Mouse (Mus musculus): ENCODE measurements around the gene Ccdc8.
A peak's percentile ranks its signal among the peaks of the same experiment; 100 is the strongest.
"Not testable (repeated sequence)": the region's sequence is repeated elsewhere in the genome, so short reads cannot be mapped to it uniquely, and the experiment has no call there.

Gene Ccdc8

GRCm38 (mm10) chr7:16992451-16992807 lies at the start of gene Ccdc8:
Ccdc8 (plus strand) TSS chr7:16992708.
- no peak for DNase-seq (ENCODE audit: low read depth, low spot score)

GRCm38 (mm10) chr7:16942861-16943260 lies 49.6 kb upstream of the Ccdc8 start:
- DNase-seq (ENCODE audit: low read depth, low spot score) = no peak

GRCm38 (mm10) chr7:16944061-16944807 lies 48.3 kb upstream of the Ccdc8 start, which contains the start of gene Pnmal2:
Pnmal2 (plus strand) TSS chr7:16944682.
- DNase-seq (ENCODE audit: low read depth, low spot score) = no peak

GRCm38 (mm10) chr7:16944808-16945315 lies 47.6 kb upstream of the Ccdc8 start:
- DNase-seq (ENCODE audit: low read depth, low spot score) = no peak

GRCm38 (mm10) chr7:16945419-16945818 lies 47.1 kb upstream of the Ccdc8 start:
- no peak for DNase-seq (ENCODE audit: low read depth, low spot score)

- no peak for DNase-seq (ENCODE audit: low read depth, low spot score)
Measured at GRCm38 (mm10) chr7:16946441-16947348, 45.8 kb upstream of the Ccdc8 start.

- no peak for DNase-seq (ENCODE audit: low read depth, low spot score)
Measured at GRCm38 (mm10) chr7:16947349-16947895, 45.1 kb upstream of the Ccdc8 start.

- DNase-seq (ENCODE audit: low read depth, low spot score) = no peak
Measured at GRCm38 (mm10) chr7:16947959-16948361, 44.5 kb upstream of the Ccdc8 start.

GRCm38 (mm10) chr7:16948923-16949458 lies 43.5 kb upstream of the Ccdc8 start:
- no peak for DNase-seq (ENCODE audit: low read depth, low spot score)

GRCm38 (mm10) chr7:16949908-16950841 lies 42.3 kb upstream of the Ccdc8 start:
- no peak for DNase-seq (ENCODE audit: low read depth, low spot score)

- no peak for DNase-seq (ENCODE audit: low read depth, low spot score)
Measured at GRCm38 (mm10) chr7:16950861-16951635, 41.5 kb upstream of the Ccdc8 start.

GRCm38 (mm10) chr7:16953776-16954175 lies 38.7 kb upstream of the Ccdc8 start:
- DNase-seq (ENCODE audit: low read depth, low spot score) = not testable (repeated sequence)

- DNase-seq (ENCODE audit: low read depth, low spot score) = no peak
Measured at GRCm38 (mm10) chr7:16955712-16956111, 36.8 kb upstream of the Ccdc8 start.

GRCm38 (mm10) chr7:16956410-16957265 lies 35.9 kb upstream of the Ccdc8 start:
- no peak for DNase-seq (ENCODE audit: low read depth, low spot score)

GRCm38 (mm10) chr7:16959539-16960187 lies 32.8 kb upstream of the Ccdc8 start, which contains the start of gene Pnmal1:
Pnmal1 (plus strand) TSS chr7:16959679.
- peak; percentile 60 for DNase-seq (ENCODE audit: low read depth, low spot score)

GRCm38 (mm10) chr7:16961678-16962077 lies 30.8 kb upstream of the Ccdc8 start:
- no peak for DNase-seq (ENCODE audit: low read depth, low spot score)

GRCm38 (mm10) chr7:16968414-16968813 lies 24.1 kb upstream of the Ccdc8 start:
- DNase-seq (ENCODE audit: low read depth, low spot score) = no peak

- DNase-seq (ENCODE audit: low read depth, low spot score) = no peak
Measured at GRCm38 (mm10) chr7:16971160-16971559, 21.3 kb upstream of the Ccdc8 start.
